In genomic region chr19:40728732-40729420, GRCm38 (mm10) we compare ENCODE assay signal across 15 mouse cellular contexts. TPM values are rescaled to one million over a fixed set of nuclear protein-coding genes. Genes with fewer than 3 reads are reported as not detected.
DNase-seq lines count a peak whose midpoint lies in the region; ATAC-seq and TF ChIP-seq lines count a peak whose summit lies in the region.
"Had no signal": no experiment of that assay in that cellular context is flagged by ENCODE, and none has a peak within 500 bp of the region (broad histone marks: within the 10 kb centered on the region; RNA-seq: fewer than 3 reads in every experiment).

No protein-coding gene starts in this region.

- 27% methylated on average over 12 of the region's 12 CpGs for WGBS in embryonic facial prominence, embryonic 13.5 days

- no peaks in the 10 kb centered on the region for H3K9me3 ChIP-seq in embryonic facial prominence, embryonic 13.5 days
- H3K9me3 ChIP-seq: limb, embryonic 13.5 days; lung, embryonic 15.5 days; neural tube, embryonic 13.5 days had no signal

- H3K4me3 ChIP-seq in gastrocnemius, adult 2 months = no peak overlapping the region
- H3K4me3 ChIP-seq in embryonic facial prominence, embryonic 13.5 days = no peak overlapping the region
- H3K4me3 ChIP-seq: limb, embryonic 13.5 days; lung, embryonic 15.5 days; neural tube, embryonic 13.5 days had no signal

- H3K9ac ChIP-seq in embryonic facial prominence, embryonic 13.5 days = no peak overlapping the region
- H3K9ac ChIP-seq: limb, embryonic 13.5 days; lung, embryonic 15.5 days; neural tube, embryonic 13.5 days had no signal

- no peaks in the 10 kb centered on the region for H3K36me3 ChIP-seq in embryonic facial prominence, embryonic 13.5 days
- H3K36me3 ChIP-seq: limb, embryonic 13.5 days; lung, embryonic 15.5 days; neural tube, embryonic 13.5 days had no signal

- no peak overlapping the region for H3K4me2 ChIP-seq in embryonic facial prominence, embryonic 13.5 days
- H3K4me2 ChIP-seq: limb, embryonic 13.5 days; lung, embryonic 15.5 days; neural tube, embryonic 13.5 days had no signal

- 0 out of 2 replicates have a peak overlapping the region, but pooled peaks have one; percentile 13 for H3K27ac ChIP-seq in gastrocnemius, adult 2 months
- H3K27ac ChIP-seq in embryonic facial prominence, embryonic 13.5 days = peak overlapping the region; percentile 58; the same call in 1 of the 2 replicates
- H3K27ac ChIP-seq: limb, embryonic 13.5 days; lung, embryonic 15.5 days; neural tube, embryonic 13.5 days had no signal

- DNase-seq in gastrocnemius, adult 2 months = no peak
- no peak for DNase-seq in gastrocnemius, postnatal 4 days (ENCODE audit: low spot score in 2 of 2)
- DNase-seq in adrenal gland, postnatal 36 days = peak; percentile 16 to 31
- peak; percentile 30 for DNase-seq in lung, postnatal 14 days
- DNase-seq in layer of hippocampus, adult 18-20 months (ENCODE audit: low spot score in 2 of 2) = no peak
- DNase-seq in B cell, adult 2 months = no peak
- DNase-seq: kidney, adult 9 months; retina, postnatal 1 day; thymus, adult 2 months had no signal

- no peaks in the 10 kb centered on the region for H3K27me3 ChIP-seq in embryonic facial prominence, embryonic 13.5 days
- H3K27me3 ChIP-seq: limb, embryonic 13.5 days; lung, embryonic 15.5 days; neural tube, embryonic 13.5 days had no signal

- no peak for TF ChIP-seq CTCF in gastrocnemius, adult 2 months (IDR thresholded peaks at IDR 0.05)

- ATAC-seq in embryonic facial prominence, embryonic 13.5 days (ENCODE audit: insufficient number of reproducible peaks, insufficient read depth, low FRiP score, low TSS enrichment, low read depth) = no peak
- ATAC-seq: hindbrain, embryonic 16.5 days; midbrain, embryonic 16.5 days had no signal

- peaks cover 22% of the 10 kb centered on the region for H3K4me1 ChIP-seq in embryonic facial prominence, embryonic 13.5 days
- H3K4me1 ChIP-seq: neural tube, embryonic 13.5 days had no signal

- intact Hi-C loops in gastrocnemius, adult 2 months (cut with DNase I) = no loop called here

RNA-seq across cellular contexts. Expression of gene Cc2d2b, which starts 19.7 kb away (rescaled TPM):
- total RNA-seq in gastrocnemius, adult 2 months (2021) = not detected
- not detected for total RNA-seq in gastrocnemius, postnatal 4 days (2021)
- total RNA-seq in adrenal gland, postnatal 36 days (2021) = not detected
- polyA plus RNA-seq in embryonic facial prominence, embryonic 13.5 days (2015; fragmentation: Nextera tagmentation; extraction: Ambion mirVana) = 0.08 TPM in 1 of 2 replicates, not detected in the other
- total RNA-seq in layer of hippocampus, adult 18-20 months (2021) = 1 to 10 TPM in 1 of 2 experiments, under 1 TPM in 1; 0.54 to 1.1 TPM
- polyA plus RNA-seq: neural tube, embryonic 13.5 days; thymus, adult 2 months had no signal

Comparison
In these comparisons a context has a peak if more than half of its experiments do, and no peak if none do; other contexts are left out.
1. DNase-seq: peak in adrenal gland, postnatal 36 days (2 of 2) and lung, postnatal 14 days (single experiment); none in gastrocnemius, adult 2 months (single experiment), gastrocnemius, postnatal 4 days (0 of 2), layer of hippocampus, adult 18-20 months (0 of 2) and B cell, adult 2 months (0 of 2).